Mouse (Mus musculus): ENCODE results near the gene Abhd5.
A peak's percentile ranks its signal among the peaks of the same experiment; 100 is the strongest.

Abhd5 gene

DNA sequence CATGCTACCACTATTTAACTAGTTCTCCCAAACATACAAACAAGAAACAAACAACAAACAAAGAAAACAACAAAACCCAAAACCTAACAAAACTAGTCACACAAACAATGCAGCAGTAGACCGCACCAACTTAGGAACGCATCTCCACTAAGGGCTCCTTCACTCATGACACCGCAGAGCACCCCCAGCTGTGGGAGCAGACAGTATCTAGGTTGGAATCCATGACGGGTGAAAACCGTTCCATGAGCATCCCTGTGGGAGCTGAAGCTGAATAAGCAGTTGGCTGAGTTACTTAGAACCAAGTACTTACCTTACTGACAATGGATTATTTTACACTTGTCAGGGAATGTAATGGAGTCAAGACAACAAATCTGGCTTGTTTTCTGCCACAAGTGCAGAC, 5.3 kb upstream of the Abhd5 start:
- no peak for ATAC-seq (ENCODE audit: low TSS enrichment)

DNA sequence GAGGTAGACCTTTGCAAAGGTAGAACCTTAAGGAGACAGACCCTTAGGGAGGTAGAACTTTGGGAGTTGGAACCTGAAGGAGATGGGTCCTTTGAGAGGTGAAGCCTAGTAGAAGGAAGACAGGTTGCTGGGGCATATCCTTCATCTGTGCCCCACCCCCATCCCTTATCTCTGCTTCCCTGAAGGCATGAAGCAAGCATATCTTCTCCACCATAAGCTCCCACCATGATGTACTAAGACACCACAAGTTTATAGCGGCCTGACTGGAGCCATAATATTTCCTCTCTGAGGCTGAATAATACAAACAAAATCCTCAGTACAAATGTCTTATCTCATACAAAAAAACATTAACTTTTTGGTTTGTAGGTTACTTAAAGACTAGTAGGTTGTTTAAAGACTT, 3.5 kb upstream of the Abhd5 start:
- no peak for ATAC-seq (ENCODE audit: low TSS enrichment)

DNA sequence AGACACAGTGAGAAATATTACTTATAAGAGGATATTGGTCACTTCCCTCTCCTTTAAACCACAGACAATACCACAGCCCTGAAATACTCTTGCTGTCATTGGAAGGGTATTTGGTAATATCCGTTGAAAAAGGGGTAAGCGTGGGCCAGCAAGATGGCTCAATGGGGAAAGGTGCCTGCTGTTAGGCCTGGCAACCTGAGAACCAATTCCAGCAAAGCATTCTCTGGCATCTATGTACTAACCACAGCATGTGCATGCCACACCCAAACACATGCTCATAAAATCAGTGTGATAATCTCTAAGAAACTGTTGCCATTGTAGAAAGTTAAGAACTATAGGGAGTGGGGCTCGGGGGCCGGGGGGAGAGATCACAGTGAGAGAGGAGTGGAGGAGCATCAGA, 2.1 kb upstream of the Abhd5 start:
- no peak for ATAC-seq (ENCODE audit: low TSS enrichment)

DNA sequence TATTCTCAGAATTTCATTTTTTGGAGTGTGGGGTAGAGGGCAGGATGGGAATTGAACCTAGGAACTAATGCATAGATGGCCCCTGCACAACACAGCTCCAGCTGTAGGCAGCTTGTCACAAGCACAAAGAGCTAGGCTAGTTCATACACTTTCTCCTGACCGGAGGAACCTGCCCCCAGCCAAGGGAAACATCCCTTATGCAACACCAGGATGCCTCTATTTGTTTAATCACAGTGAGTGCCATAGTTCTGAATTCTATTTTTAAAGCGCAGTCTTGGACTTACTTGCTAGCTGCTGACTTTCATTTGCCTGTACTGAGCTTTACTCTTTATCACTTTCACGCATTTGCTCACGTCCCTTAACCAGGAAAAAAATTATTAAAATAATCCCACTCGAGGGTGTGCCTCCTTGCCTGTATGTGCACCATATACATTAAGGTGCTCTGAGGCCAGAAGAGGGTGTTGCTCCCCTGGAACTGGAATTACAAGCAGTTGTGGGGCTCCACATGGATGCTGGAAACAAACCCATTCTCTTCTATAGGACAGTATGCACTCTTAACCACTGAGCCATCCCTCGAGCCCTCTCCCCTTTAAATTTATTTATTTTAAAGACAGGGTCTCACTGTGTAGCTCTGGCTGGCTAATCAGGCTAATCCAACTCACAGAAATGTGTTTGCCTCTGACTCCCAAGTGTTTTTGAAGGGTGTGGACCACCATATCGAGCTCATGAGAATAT, 845 bp upstream of the Abhd5 start:
- no peak for ATAC-seq (ENCODE audit: low TSS enrichment)

DNA sequence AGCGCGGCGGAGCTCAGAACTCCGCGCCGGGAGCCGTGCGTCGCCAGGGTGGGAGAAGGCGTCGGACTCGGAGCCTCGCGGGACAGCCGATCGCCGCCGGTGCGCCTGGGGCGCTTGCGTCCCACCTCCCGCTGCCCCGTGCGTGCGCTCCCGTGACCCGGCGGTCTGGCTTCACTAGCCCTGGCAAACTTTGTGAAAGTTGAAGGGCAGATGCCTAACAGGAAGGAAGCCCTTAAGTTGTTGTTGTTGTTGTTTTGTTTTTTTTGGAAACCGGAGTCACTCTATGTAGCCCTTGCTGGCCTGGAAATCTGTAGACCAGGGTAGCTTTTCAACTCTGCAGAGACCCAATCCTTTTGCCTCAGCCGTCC, 601 bp downstream of the Abhd5 start:
- no peak for ATAC-seq (ENCODE audit: low TSS enrichment)

DNA sequence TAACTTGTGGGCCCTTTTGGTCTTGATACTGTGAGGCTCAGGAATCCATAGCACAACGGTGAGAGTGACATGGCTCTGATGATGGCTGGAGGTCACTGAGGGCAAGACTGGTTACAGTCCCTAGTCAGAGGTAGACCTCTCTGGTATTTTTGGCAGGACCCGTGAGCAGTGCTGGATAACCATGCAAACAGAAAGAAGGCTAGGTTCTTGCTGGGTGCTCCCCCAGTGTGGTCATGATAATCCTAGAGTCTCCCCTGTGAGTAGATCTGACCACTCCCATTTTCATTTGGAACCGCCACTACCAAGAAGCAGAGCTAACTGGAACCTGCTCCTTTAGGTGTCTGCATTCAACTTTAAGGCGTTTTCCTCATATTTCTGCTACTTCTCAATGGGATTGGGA, 1.5 kb downstream of the Abhd5 start:
- no peak for ATAC-seq (ENCODE audit: low TSS enrichment)

DNA sequence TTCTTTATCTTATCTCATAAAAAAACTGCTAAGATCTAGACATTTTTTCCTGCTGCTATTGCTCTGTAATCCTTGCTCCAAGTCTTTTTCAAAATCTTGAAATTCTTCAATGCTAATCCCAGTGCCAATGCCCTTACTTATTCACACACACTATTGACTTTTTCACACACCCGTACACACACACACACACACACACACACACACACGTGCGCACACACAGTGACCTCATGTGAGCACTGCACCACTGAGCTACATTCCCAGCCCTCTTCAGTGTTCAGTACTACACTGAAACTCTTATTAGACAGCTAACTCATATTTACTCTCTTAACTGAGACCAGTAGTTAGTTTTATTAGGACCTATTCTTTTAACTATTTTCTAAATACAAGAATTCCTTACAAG, 2.8 kb downstream of the Abhd5 start:
- no peak for ATAC-seq (ENCODE audit: low TSS enrichment)

DNA sequence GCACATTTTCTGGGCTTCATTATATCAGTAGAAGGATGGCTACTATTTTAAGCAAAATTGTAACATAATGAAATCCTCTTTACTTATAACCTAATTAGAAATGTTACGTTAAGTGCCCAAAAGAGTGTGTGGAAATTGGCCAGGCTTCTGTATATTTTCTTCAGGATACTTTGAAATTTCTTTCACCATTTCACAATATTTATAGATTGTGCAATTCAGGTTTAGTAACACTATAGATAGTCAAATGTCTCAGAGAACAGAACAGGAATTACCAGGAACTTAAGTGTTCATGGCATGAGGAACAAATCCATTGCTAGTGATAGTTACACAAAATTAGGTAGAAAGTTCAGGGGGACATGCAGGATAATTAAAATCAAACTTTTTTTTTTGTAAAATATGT, 5.7 kb downstream of the Abhd5 start:
- ATAC-seq (ENCODE audit: low TSS enrichment), result no peak

DNA sequence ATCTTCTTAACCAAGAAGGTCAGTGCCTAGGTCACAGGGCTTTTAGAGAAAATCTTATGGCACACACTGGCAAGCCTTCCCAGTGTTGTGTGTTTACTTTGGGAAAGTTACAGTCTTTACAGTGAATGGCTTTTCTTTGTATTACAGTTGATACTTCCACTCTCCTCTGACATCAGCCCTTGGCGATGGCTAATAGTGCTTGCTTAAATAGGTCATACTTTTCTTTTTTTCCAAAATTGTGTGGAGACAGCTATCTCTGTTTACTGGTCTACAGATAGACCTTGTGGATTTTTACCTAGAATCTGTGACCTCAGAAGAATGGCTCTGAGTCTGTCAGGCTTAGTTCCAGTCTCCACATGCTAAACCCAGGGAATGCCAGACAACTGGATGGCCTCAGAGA, 6.2 kb downstream of the Abhd5 start:
- no peak for ATAC-seq (ENCODE audit: low TSS enrichment)

DNA sequence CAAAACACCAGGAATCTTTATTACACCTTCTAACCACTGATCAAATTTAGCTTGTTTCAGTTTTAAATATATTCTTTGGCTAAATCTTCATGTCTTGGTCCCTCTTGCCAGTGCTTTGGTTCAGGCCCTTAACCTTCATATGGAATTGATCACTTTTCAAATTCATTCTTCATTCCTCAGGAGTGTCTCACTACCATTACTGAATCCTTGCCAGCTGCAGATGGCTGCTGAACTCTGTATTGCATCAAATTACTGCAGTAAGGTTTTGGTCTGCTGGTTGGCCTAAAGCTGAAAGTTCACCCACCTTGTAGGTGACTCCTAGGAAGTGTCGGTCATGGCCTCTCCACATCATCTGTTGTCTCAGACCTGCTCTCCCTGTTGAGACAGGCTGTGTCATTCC, 12.8 kb downstream of the Abhd5 start:
- no peak for ATAC-seq (ENCODE audit: low TSS enrichment)

DNA sequence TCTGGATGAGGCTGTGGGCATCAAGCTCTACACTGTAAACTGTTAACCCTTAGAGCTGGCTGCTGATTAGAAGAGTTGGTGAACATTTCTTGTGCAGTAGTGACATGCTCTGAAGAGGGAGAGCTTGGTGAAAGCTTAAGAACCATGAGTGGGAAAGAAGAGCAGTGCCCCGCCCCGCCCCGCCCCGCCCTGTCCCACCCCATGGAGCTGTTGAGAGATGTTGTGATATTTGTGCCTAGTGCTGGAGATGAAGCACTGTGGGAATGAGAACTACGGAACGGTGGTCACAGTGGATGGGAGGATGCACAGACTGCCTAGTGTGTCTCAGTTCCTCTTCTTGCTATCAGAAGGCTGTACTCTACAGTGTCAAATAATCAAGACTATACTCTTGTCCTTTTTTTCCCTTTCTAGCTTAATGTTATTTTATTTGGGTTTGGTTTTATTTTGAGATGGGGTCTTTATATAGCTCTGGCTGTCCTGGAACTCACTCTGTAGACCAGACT, 18.9 kb downstream of the Abhd5 start:
- no peak for ATAC-seq (ENCODE audit: low TSS enrichment)

DNA sequence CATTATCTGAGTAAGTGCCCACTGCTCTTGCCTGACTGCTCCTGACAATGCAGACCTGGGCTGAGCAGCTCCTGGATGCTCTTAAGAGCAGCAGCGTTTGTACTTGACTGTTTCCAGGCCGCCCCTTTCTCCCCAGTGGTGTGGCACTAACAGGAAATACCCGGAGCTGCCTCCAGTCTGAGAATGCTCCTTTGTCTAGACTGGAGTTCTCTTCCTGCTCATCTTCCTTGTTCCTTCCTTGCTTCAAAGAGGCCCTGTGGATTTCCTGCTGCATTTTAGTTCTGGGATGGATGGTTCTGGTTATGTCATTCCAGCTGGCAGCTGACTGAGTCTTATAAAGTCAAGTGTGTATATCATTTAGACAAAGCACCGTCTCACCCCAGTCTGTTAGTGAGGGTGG, 21.1 kb downstream of the Abhd5 start:
- ATAC-seq (ENCODE audit: low TSS enrichment), result no peak

DNA sequence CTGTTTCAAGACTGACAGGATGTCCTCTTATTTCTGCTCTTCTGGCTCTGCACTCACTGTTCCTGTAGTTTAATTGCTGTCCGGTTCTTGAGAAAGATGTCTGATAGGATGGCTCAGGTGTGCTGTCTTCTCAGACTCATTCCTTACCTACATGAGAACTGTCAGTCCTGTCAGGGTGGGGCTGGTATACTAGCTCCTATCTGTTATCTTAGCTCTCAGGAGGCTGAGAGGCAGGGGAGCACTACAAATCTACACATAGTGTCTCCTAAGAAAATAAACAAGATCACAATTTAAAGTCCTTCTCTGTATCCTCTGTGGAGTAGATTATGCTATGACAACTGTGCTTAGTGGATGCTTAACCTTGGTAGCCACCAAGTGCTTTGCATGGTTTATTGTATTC, 21.6 kb downstream of the Abhd5 start:
- ATAC-seq (ENCODE audit: low TSS enrichment), result no peak

DNA sequence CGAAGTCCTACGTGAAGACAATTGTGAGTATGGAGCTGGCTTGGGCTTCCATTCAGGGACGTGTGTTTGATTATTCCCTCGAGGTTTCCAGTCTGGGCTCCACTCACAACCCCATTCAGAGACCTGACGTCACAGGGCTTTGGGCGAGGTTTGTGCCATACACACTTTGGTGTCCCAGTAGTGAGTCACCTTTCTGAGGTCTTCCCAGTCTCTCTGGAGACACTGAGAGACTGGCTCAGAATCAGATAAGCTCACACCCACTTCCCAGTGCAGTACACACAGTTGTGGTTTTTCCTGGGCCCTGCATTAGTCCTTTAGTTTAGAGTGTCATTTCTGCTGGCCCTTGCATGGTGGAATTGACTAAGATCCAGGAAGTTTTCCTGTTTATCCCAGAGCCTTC, 27.6 kb downstream of the Abhd5 start:
- no peak for ATAC-seq (ENCODE audit: low TSS enrichment)

DNA sequence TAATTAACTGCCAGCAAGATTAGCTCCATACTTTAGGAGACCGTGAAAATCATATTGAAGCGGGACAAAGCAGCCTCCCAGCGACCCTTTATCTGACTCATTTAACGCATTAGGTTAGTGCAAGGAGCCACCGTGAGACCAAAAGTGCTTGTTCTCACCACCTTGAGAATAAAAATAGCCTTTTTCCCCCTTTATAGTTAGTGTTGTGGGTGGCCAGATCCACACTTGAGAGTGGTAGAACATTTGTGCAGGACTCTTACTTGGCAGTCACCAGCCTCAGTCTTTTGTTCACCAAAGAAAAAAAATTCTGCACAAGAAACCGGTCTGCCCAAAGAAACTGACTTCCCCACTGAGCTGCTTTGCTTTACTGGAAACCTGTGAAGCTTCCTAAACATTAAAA, 29.6 kb downstream of the Abhd5 start:
- ATAC-seq (ENCODE audit: low TSS enrichment), result peak; percentile 67; the same call in 1 of the 2 replicates

DNA sequence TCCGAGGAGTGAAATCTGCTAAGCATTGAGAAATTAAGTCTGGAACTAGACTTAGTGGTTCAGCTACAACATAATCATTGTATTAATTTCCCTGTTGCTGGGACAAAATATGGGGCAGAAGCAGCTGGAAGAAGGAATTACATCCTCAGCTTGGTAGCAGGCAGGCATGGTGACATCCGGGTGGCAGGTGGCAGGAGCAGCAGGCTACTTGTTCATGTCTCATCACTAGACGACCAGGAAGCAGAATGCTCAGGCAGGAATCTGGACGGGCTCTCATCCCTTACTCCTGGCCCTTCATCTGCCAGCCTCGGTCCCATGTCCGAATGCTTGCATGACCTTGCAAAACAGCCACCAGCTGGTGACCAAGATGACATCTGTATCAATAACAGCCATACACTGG, 30.6 kb downstream of the Abhd5 start:
- no peak for ATAC-seq (ENCODE audit: low TSS enrichment)

DNA sequence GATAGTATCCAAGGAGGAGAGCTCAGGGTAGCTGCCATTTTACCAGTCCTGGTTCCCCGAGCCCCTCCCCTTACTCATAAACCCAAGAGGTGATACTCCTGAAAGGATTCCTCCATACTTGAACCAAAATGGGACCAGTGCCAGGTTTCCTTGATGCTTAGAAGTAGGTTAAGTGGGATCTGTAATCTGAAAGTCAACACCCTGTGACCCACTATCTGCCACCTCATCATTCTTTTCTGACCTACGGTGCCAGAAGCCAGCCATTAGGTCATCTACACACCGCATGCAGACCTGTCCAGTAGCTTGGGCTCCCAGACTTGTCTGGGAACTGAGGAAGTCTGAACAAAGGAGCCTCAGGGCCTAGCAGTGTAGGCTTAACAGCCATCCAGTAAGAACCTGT, 34.6 kb downstream of the Abhd5 start:
- ATAC-seq (ENCODE audit: low TSS enrichment), result no peak

DNA sequence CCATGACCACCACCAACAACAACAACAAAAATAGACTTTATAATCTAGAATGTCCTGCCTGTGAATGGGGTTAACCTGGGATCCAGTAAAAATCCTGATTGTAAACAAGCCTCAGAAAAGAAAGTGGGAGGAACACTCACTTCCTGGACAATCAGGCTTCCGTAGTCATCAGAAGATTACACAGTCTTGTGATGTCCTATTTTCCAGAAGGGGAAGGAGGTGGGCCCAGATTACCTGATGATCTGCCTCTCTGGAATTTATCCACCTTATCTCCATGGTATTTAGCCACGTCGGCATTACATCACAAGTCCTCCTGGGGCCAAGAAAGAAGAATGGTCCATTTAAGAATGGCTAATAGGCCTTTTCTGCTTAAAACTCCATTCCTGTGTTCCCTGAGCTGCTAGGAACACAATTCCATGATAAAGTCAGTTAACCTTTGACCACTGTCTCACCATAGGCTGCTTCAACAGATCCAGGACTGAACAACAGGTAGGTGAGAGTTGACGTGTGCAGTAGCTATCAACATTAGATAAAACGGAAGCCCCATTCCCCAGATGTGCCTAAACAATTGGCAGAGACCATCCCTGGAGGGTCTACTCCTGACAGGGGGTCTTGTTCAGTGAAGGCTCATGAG, 38.0 kb downstream of the Abhd5 start:
- ATAC-seq (ENCODE audit: low TSS enrichment), result no peak

DNA sequence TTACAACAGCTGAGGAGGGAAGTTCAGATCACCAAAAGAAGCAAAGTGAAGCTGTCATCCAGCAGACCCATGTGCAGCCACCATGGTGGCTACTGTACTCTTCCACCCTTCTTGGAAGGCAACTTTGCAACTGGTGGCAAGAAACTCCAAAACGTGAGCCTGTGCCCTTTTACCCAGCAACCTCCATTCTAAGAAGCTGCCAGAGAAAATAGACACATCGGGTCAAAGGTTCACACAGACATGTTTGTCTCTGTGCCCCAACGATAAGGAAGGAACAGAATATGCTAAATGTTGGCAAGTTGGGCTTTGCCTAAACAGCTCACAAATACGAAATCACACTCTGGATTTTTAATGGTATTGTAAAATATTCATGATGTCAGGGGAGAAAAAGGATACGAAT, 44.4 kb downstream of the Abhd5 start:
- ATAC-seq (ENCODE audit: low TSS enrichment), result no peak

DNA sequence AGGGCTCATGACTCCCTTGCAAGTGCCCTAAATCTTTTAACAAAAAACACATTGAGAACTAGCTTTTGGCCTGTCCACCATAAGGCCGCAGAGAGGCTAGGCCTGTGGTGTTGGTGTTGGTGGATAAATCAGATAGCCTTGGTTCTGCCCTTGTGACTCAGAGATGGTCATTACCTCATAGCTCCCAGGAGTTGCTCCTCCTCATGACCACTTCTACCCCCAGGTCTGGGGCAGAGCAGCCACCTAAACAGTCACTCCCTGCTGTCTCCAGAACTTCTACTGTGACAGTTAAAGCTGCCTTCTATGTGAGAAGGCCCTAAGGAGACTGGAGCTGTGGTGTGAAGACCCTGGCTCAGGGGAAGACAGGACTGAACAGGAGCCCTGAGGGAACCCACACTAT, 45.7 kb downstream of the Abhd5 start:
- ATAC-seq (ENCODE audit: low TSS enrichment), result no peak

DNA sequence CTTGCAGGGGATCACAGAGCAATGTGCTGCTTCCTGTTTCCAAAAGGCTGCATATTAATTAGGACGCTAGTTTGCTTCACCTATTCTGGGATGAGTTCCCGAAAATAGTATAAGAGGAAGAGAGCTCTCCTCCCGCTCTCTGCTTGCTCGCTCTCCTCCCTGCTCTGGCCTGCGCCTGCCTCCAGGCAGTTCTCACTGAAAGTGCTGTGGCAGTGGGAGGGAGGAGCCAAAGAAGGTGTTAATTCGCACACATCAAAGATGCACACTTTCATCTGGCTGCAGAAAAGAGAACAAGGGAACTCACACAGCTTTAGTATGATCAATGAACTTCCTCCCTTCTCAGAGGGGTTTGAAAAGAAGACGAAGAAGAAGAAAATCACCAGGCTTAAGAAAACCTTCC, 47.3 kb downstream of the Abhd5 start:
- peak; percentile 95 for ATAC-seq (ENCODE audit: low TSS enrichment)

DNA sequence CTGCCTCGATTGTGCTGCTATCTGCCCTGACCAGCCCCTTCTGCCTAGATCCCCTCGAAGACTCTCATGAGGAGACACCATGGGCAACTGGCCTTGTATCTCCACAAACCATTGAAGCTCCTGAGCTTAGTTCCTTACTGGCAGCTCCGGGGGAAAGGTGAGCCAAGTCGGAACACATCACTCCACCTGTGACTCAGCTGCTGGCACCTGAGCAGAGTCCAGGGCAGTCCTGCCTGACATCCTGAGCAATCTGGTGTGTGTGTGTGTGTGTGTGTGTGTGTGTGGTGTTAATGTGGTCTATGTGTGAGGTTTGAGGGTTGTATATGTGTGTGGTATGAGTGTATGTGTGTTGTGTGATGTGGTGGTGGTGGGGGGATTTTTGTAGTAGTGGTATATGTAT, 49.8 kb downstream of the Abhd5 start:
- no peak for ATAC-seq (ENCODE audit: low TSS enrichment)

DNA sequence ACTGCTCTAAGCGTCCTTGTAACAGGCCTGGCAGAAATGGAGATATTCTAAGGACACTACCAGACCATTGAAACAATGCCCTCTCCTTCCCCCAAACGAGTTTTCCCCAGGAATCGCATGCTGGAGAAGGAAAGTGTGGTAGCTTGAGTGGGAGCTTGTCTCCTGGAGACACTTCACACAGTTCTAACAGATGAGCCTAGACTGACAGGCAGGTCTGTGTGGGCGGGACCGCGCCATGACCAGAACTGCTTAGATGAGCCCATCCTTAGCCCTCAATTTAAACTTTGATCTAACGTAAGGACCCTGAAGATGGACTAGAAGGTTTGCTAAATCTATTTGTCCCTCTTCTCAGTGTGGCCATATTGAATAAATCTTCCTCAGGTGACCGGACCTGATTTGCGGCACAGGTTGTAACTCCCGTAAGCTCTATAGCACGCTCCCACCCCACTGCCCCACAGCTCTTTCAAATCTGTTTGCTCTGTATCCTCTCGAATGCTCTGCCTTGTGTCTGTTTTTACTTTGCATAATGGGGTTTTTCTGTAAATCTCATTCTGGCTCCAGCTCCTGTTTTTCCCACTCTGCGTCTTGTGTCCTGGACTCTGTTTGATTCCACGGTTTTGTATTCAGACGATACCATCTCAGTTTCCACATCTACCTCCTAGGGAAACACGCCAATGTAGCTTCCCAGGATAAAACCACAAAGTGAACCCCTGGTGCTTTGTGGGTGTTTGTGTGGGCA, 59.2 kb downstream of the Abhd5 start:
- peak; percentile 64; the same call in 1 of the 2 replicates for ATAC-seq (ENCODE audit: low TSS enrichment)

Data from frontal cortex, adult (tissue).